Mouse (Mus musculus) megakaryocyte progenitor cell, adult 5-6 weeks (primary cell): ENCODE results near the gene 1700037C18Rik. TPM values are rescaled to one million over a fixed set of nuclear protein-coding genes. Genes with fewer than 3 reads are reported as not detected.
"Not testable (repeated sequence)": the region's sequence is repeated elsewhere in the genome, so short reads cannot be mapped to it uniquely, and the experiment has no call there.

Experiments used
- ATAC-seq: replicated peaks from 2 replicates; pipeline ENCODE4 v1.8.0; 2016; ENCODE audit warnings: mild to moderate bottlenecking, moderate TSS enrichment, inconsistent platforms; ENCODE audit not compliant: poor library complexity
- total RNA-seq, 2 experiments: library from RNA; stranded (forward) in 1 of 2; stranded (reverse) in 1 of 2; fragments of 157-497, 149-512 nt in 1 of 2; fragments of 200-1000 nt in 1 of 2; gene quantifications; 2 replicates each; pipeline versions ENCODE4 v1.2.3 to v1.2.4; 2015 to 2017

Gene 1700037C18Rik
- total RNA-seq, 2 experiments from 2014 or later: 1.3 to 2.6 TPM

GRCm38 (mm10) chr16:3876346-3876745, 32.1 kb downstream of the 1700037C18Rik start:
- no peak for ATAC-seq

- peak; percentile 98 for ATAC-seq
Observed at GRCm38 (mm10) chr16:3872216-3873047, 36.1 kb downstream of the 1700037C18Rik start, which contains the start of gene Naa60. Naa60 (plus strand) TSS chr16:3872375.

- peak; percentile 26 for ATAC-seq
Observed at GRCm38 (mm10) chr16:3871815-3872214, 36.7 kb downstream of the 1700037C18Rik start.

GRCm38 (mm10) chr16:3859254-3859653, 49.2 kb downstream of the 1700037C18Rik start:
- peak; percentile 57 for ATAC-seq

- peak; percentile 70 for ATAC-seq
Observed at GRCm38 (mm10) chr16:3855776-3856175, 52.7 kb downstream of the 1700037C18Rik start.

GRCm38 (mm10) chr16:3854437-3855182, 53.9 kb downstream of the 1700037C18Rik start:
- no peak for ATAC-seq

GRCm38 (mm10) chr16:3852586-3852985, 55.9 kb downstream of the 1700037C18Rik start:
- no peak for ATAC-seq

GRCm38 (mm10) chr16:3851301-3851700, 57.2 kb downstream of the 1700037C18Rik start:
- not testable (repeated sequence) for ATAC-seq

- no peak for ATAC-seq
Observed at GRCm38 (mm10) chr16:3848416-3848815, 60.1 kb downstream of the 1700037C18Rik start.

GRCm38 (mm10) chr16:3847871-3848270, 60.6 kb downstream of the 1700037C18Rik start:
- no peak for ATAC-seq

- ATAC-seq: peak; percentile 98
Observed at GRCm38 (mm10) chr16:3846711-3847518, 61.6 kb downstream of the 1700037C18Rik start, which contains the start of gene Zfp174. Zfp174 (plus strand) TSS chr16:3847268.

Other genes starting within 250 kb of the 1700037C18Rik start
- 14.7 and 18.6 TPM in 2 replicates for gene Mefv, start 190.6 kb downstream of the 1700037C18Rik start, total RNA-seq (2015)
- 46.7 and 53.5 TPM in 2 replicates for gene Mefv, start 190.6 kb downstream of the 1700037C18Rik start, total RNA-seq (2017)
- gene Zfp263, start 164.6 kb downstream of the 1700037C18Rik start, total RNA-seq (2015): 27.6 and 31.6 TPM in 2 replicates
- 38.0 and 45.6 TPM in 2 replicates for gene Zfp263, start 164.6 kb downstream of the 1700037C18Rik start, total RNA-seq (2017)
- not detected in 2 replicates for gene Olfr15, start 77.8 kb downstream of the 1700037C18Rik start, total RNA-seq (2015)
- not detected in 2 replicates for gene Olfr15, start 77.8 kb downstream of the 1700037C18Rik start, total RNA-seq (2017)
- 0.32 and 0.49 TPM in 2 replicates for gene Zfp174, start 61.4 kb downstream of the 1700037C18Rik start, total RNA-seq (2015)
- 0.51 and 0.92 TPM in 2 replicates for gene Zfp174, start 61.4 kb downstream of the 1700037C18Rik start, total RNA-seq (2017)
- gene Naa60, start 36.3 kb downstream of the 1700037C18Rik start, total RNA-seq (2015): 92.6 and 98.1 TPM in 2 replicates
- 26.2 and 38.9 TPM in 2 replicates for gene Naa60, start 36.3 kb downstream of the 1700037C18Rik start, total RNA-seq (2017)
- gene Zfp597, start 24.1 kb downstream of the 1700037C18Rik start, total RNA-seq (2015): 7.1 and 10.6 TPM in 2 replicates
- 13.2 and 14.7 TPM in 2 replicates for gene Zfp597, start 24.1 kb downstream of the 1700037C18Rik start, total RNA-seq (2017)
- gene Gm20695, start 24.0 kb downstream of the 1700037C18Rik start, total RNA-seq (2015): not detected in 2 replicates
- gene Gm20695, start 24.0 kb downstream of the 1700037C18Rik start, total RNA-seq (2017): 0.21 and 1.3 TPM in 2 replicates
- gene Cluap1, start 112 bp upstream of the 1700037C18Rik start, total RNA-seq (2015): 21.0 and 22.1 TPM in 2 replicates
- gene Cluap1, start 112 bp upstream of the 1700037C18Rik start, total RNA-seq (2017): 38.2 and 48.4 TPM in 2 replicates
- 0.39 and 1.0 TPM in 2 replicates for gene Nlrc3, start 67.9 kb upstream of the 1700037C18Rik start, total RNA-seq (2015)
- 0.29 and 1.1 TPM in 2 replicates for gene Nlrc3, start 67.9 kb upstream of the 1700037C18Rik start, total RNA-seq (2017)
- gene Slx4, start 95.1 kb upstream of the 1700037C18Rik start, total RNA-seq (2015): 19.7 and 22.6 TPM in 2 replicates
- 25.6 and 30.3 TPM in 2 replicates for gene Slx4, start 95.1 kb upstream of the 1700037C18Rik start, total RNA-seq (2017)
- gene Dnase1, start 128.3 kb upstream of the 1700037C18Rik start, total RNA-seq (2015): not detected in 2 replicates
- gene Dnase1, start 128.3 kb upstream of the 1700037C18Rik start, total RNA-seq (2017): 0.57 and 1.00 TPM in 2 replicates
- gene Trap1, start 169.1 kb upstream of the 1700037C18Rik start, total RNA-seq (2015): 89.6 and 94.3 TPM in 2 replicates
- gene Trap1, start 169.1 kb upstream of the 1700037C18Rik start, total RNA-seq (2017): 167 and 179 TPM in 2 replicates